Mouse (Mus musculus): Measurements from ENCODE around the gene Vangl1. TPM values are rescaled to one million over a fixed set of nuclear protein-coding genes. Genes with fewer than 3 reads are reported as not detected.

The Vangl1 gene
- polyA plus RNA-seq, 2 experiments = 22.7 to 24.7 TPM

GRCm38 (mm10) chr3:102194291-102195051 lies 10.0 kb downstream of the Vangl1 start:
- no peaks in the 10 kb centered on the region for H3K27me3 ChIP-seq (ENCODE audit: control insufficient read depth, insufficient read depth, low read length)
- no peaks in the 10 kb centered on the region for H3K9me3 ChIP-seq (ENCODE audit: control insufficient read depth, low read length)
- H3K4me2 ChIP-seq (replicated peaks; ENCODE audit: low read depth, low read length, severe bottlenecking) = peak overlapping the region; percentile 10; the same call in 1 of the 2 replicates
- no peak overlapping the region; the same call in 1 of the 2 replicates for H3K27ac ChIP-seq (replicated peaks; ENCODE audit: low read depth, low read length)
- H3K4me3 ChIP-seq (replicated peaks; ENCODE audit: low read length) = no peak overlapping the region
- no peak for TF ChIP-seq POLR2A (IDR thresholded peaks at IDR 0.05; ENCODE audit: borderline replicate concordance, extremely low read depth, insufficient read depth, insufficient read length)
- DNase-seq (ENCODE audit: low spot score) (peak; percentile 61), ATAC-seq (ENCODE audit: low FRiP score, low read depth) (peak; percentile 64; the same call in 1 of the 2 replicates)
- H3K9ac ChIP-seq (ENCODE audit: low read depth, low read length, severe bottlenecking) = no peak overlapping the region
- WGBS = 9% methylated on average over 11 of the region's 11 CpGs
- peaks cover 64% of the 10 kb centered on the region for H3K4me1 ChIP-seq (ENCODE audit: control insufficient read depth, insufficient read depth, low read length)
- H3K36me3 ChIP-seq (ENCODE audit: control insufficient read depth, insufficient read depth, low read length) = peaks cover 13% of the 10 kb centered on the region

- no peak for TF ChIP-seq POLR2A (IDR thresholded peaks at IDR 0.05; ENCODE audit: borderline replicate concordance, extremely low read depth, insufficient read depth, insufficient read length)
- ATAC-seq (ENCODE audit: low FRiP score, low read depth) (no peak), DNase-seq (ENCODE audit: low spot score) (peak; percentile 48)
- no peaks in the 10 kb centered on the region for H3K27me3 ChIP-seq (ENCODE audit: control insufficient read depth, insufficient read depth, low read length)
- WGBS = 10% methylated on average over 19 of the region's 20 CpGs
- H3K9me3 ChIP-seq (ENCODE audit: control insufficient read depth, low read length) = no peaks in the 10 kb centered on the region
- no peak overlapping the region for H3K4me3 ChIP-seq (replicated peaks; ENCODE audit: low read length)
- H3K9ac ChIP-seq (ENCODE audit: low read depth, low read length, severe bottlenecking) = peak overlapping the region; percentile 12; the same call in 1 of the 2 replicates
- peak overlapping the region; percentile 26; the same call in 1 of the 2 replicates for H3K4me2 ChIP-seq (replicated peaks; ENCODE audit: low read depth, low read length, severe bottlenecking)
- H3K27ac ChIP-seq (replicated peaks; ENCODE audit: low read depth, low read length) = no peak overlapping the region; the same call in 1 of the 2 replicates
- peaks cover 62% of the 10 kb centered on the region for H3K4me1 ChIP-seq (ENCODE audit: control insufficient read depth, insufficient read depth, low read length)
- peaks cover 13% of the 10 kb centered on the region for H3K36me3 ChIP-seq (ENCODE audit: control insufficient read depth, insufficient read depth, low read length)
These were observed 10.8 kb downstream of the Vangl1 start for GRCm38 (mm10) chr3:102193488-102194290.

- H3K4me1 ChIP-seq (ENCODE audit: control insufficient read depth, insufficient read depth, low read length) = peaks cover 52% of the 10 kb centered on the region
- no peak for TF ChIP-seq POLR2A (IDR thresholded peaks at IDR 0.05; ENCODE audit: borderline replicate concordance, extremely low read depth, insufficient read depth, insufficient read length)
These were observed 11.9 kb downstream of the Vangl1 start for GRCm38 (mm10) chr3:102192621-102193020.

GRCm38 (mm10) chr3:102191575-102191974 lies 12.9 kb downstream of the Vangl1 start:
- H3K4me1 ChIP-seq (ENCODE audit: control insufficient read depth, insufficient read depth, low read length) = peaks cover 42% of the 10 kb centered on the region
- ATAC-seq (ENCODE audit: low FRiP score, low read depth) (no peak), DNase-seq (ENCODE audit: low spot score) (no peak)
- H3K9ac ChIP-seq (ENCODE audit: low read depth, low read length, severe bottlenecking) = no peak overlapping the region
- no peak overlapping the region for H3K4me2 ChIP-seq (replicated peaks; ENCODE audit: low read depth, low read length, severe bottlenecking)
- no peaks in the 10 kb centered on the region for H3K9me3 ChIP-seq (ENCODE audit: control insufficient read depth, low read length)
- peaks cover 15% of the 10 kb centered on the region for H3K36me3 ChIP-seq (ENCODE audit: control insufficient read depth, insufficient read depth, low read length)
- TF ChIP-seq POLR2A (IDR thresholded peaks at IDR 0.05; ENCODE audit: borderline replicate concordance, extremely low read depth, insufficient read depth, insufficient read length) = no peak
- 82% methylated on average over 3 of the region's 3 CpGs for WGBS
- H3K4me3 ChIP-seq (replicated peaks; ENCODE audit: low read length) = no peak overlapping the region
- no peaks in the 10 kb centered on the region for H3K27me3 ChIP-seq (ENCODE audit: control insufficient read depth, insufficient read depth, low read length)
- H3K27ac ChIP-seq (replicated peaks; ENCODE audit: low read depth, low read length) = no peak overlapping the region

More at GRCm38 (mm10) chr3:102192621-102193020, 11.9 kb downstream of the Vangl1 start:
- Histone ChIP-seq H3K9me3 (ENCODE audit: control insufficient read depth, low read length) (no peaks in the 10 kb centered on the region), H3K4me2 (replicated peaks; ENCODE audit: low read depth, low read length, severe bottlenecking) (no peak overlapping the region), H3K27me3 (ENCODE audit: control insufficient read depth, insufficient read depth, low read length) (no peaks in the 10 kb centered on the region), H3K36me3 (ENCODE audit: control insufficient read depth, insufficient read depth, low read length) (peaks cover 17% of the 10 kb centered on the region), H3K27ac (replicated peaks; ENCODE audit: low read depth, low read length) (no peak overlapping the region), H3K4me3 (replicated peaks; ENCODE audit: low read length) (no peak overlapping the region), H3K9ac (ENCODE audit: low read depth, low read length, severe bottlenecking) (no peak overlapping the region)
- 63% methylated on average over 2 of the region's 2 CpGs for WGBS
- ATAC-seq (ENCODE audit: low FRiP score, low read depth) = no peak
- peak; percentile 65 for DNase-seq (ENCODE audit: low spot score)

GRCm38 (mm10) chr3:102190642-102191041 lies 13.9 kb downstream of the Vangl1 start:
- H3K4me1 ChIP-seq (ENCODE audit: control insufficient read depth, insufficient read depth, low read length) = peaks cover 39% of the 10 kb centered on the region
- no peak for TF ChIP-seq POLR2A (IDR thresholded peaks at IDR 0.05; ENCODE audit: borderline replicate concordance, extremely low read depth, insufficient read depth, insufficient read length)
- H3K4me3 ChIP-seq (replicated peaks; ENCODE audit: low read length) = no peak overlapping the region
- H3K27ac ChIP-seq (replicated peaks; ENCODE audit: low read depth, low read length) = no peak overlapping the region
- H3K9ac ChIP-seq (ENCODE audit: low read depth, low read length, severe bottlenecking) = no peak overlapping the region
- peaks cover 6% of the 10 kb centered on the region; the same call in 1 of the 2 replicates for H3K9me3 ChIP-seq (ENCODE audit: control insufficient read depth, low read length)
- no peak for DNase-seq (ENCODE audit: low spot score)
- no peak overlapping the region for H3K4me2 ChIP-seq (replicated peaks; ENCODE audit: low read depth, low read length, severe bottlenecking)
- peaks cover 6% of the 10 kb centered on the region for H3K36me3 ChIP-seq (ENCODE audit: control insufficient read depth, insufficient read depth, low read length)
- ATAC-seq (ENCODE audit: low FRiP score, low read depth) = no peak
- no peaks in the 10 kb centered on the region for H3K27me3 ChIP-seq (ENCODE audit: control insufficient read depth, insufficient read depth, low read length)
